Mouse (Mus musculus): ENCODE measurements at regions not wholly inside any gene's neighbourhood (a gene's known extent, or its start where the extent isn't known, plus 50 kb on each side); places are given as distances from the start of the nearest gene placed in this dataset.
A peak's percentile ranks its signal among the peaks of the same experiment; 100 is the strongest.

- DNase-seq = no peak
These were observed 151.9 kb upstream of the Tmc3 start for GRCm38 (mm10) chr7:83432843-83433242.

GRCm38 (mm10) chr7:83433959-83434715, 150.6 kb upstream of the Tmc3 start:
- no peak for DNase-seq

GRCm38 (mm10) chr7:83438538-83439393, 146.0 kb upstream of the Tmc3 start:
- no peak for DNase-seq

- no peak for DNase-seq
These were observed 141.0 kb upstream of the Tmc3 start for GRCm38 (mm10) chr7:83443596-83444278.

- DNase-seq = no peak
These were observed 140.5 kb upstream of the Tmc3 start for GRCm38 (mm10) chr7:83444279-83444615.

- no peak for DNase-seq
These were observed 139.4 kb upstream of the Tmc3 start for GRCm38 (mm10) chr7:83445181-83445926.

GRCm38 (mm10) chr7:83450346-83450745, 134.4 kb upstream of the Tmc3 start:
- DNase-seq = peak; percentile 81 to 85

GRCm38 (mm10) chr7:83452309-83452708, 132.4 kb upstream of the Tmc3 start:
- no peak for DNase-seq

- DNase-seq = no peak
These were observed 125.2 kb upstream of the Tmc3 start for GRCm38 (mm10) chr7:83459520-83459919.

GRCm38 (mm10) chr7:83467006-83467405, 117.7 kb upstream of the Tmc3 start:
- no peak for DNase-seq

GRCm38 (mm10) chr7:83469856-83470255, 114.9 kb upstream of the Tmc3 start:
- DNase-seq = peak in 1 of 2 experiments; percentile 66

- DNase-seq = no peak
These were observed 113.6 kb upstream of the Tmc3 start for GRCm38 (mm10) chr7:83471111-83471510.

GRCm38 (mm10) chr7:83474471-83474870, 110.3 kb upstream of the Tmc3 start:
- no peak for DNase-seq

- peak; percentile 14 to 26 for DNase-seq
These were observed 109.7 kb upstream of the Tmc3 start for GRCm38 (mm10) chr7:83474986-83475385.

- DNase-seq = peak; percentile 89 to 91
These were observed 109.1 kb upstream of the Tmc3 start for GRCm38 (mm10) chr7:83475438-83476160.

- DNase-seq = no peak
These were observed 108.6 kb upstream of the Tmc3 start for GRCm38 (mm10) chr7:83476161-83476495.

GRCm38 (mm10) chr7:83476861-83477260, 107.9 kb upstream of the Tmc3 start:
- DNase-seq = peak in 1 of 2 experiments; percentile 30

- peak; percentile 61 to 81 for DNase-seq
These were observed 107.0 kb upstream of the Tmc3 start for GRCm38 (mm10) chr7:83477661-83478121.

- no peak for DNase-seq
These were observed 103.1 kb upstream of the Tmc3 start for GRCm38 (mm10) chr7:83481655-83482054.

GRCm38 (mm10) chr7:83482254-83482653, 102.5 kb upstream of the Tmc3 start:
- no peak for DNase-seq

GRCm38 (mm10) chr7:83482671-83483304, 101.9 kb upstream of the Tmc3 start:
- DNase-seq = no peak

Measured in cerebellum, postnatal 14 days (tissue).